Mouse (Mus musculus) small intestine, adult 2 months (tissue): ENCODE measurements around the gene Slc16a6.

Experiments
- CTCF ChIP-seq: fragments of 200-500 bp; IDR thresholded peaks from 2 replicates; pipeline ENCODE4 v1.5.1; 2012; ENCODE audit warnings: low read depth, mild to moderate bottlenecking, control low read depth, inconsistent platforms, low read length, moderate library complexity, mixed read lengths; ENCODE audit not compliant: insufficient replicate concordance, insufficient read length; ENCODE audit errors: extremely low read depth
- POLR2A ChIP-seq: fragments of 200-500 bp; IDR thresholded peaks from 2 replicates; pipeline ENCODE4 v1.6.1; 2012; ENCODE audit warnings: low read depth, mild to moderate bottlenecking, control low read depth, inconsistent platforms, low read length, moderate library complexity

DNA sequence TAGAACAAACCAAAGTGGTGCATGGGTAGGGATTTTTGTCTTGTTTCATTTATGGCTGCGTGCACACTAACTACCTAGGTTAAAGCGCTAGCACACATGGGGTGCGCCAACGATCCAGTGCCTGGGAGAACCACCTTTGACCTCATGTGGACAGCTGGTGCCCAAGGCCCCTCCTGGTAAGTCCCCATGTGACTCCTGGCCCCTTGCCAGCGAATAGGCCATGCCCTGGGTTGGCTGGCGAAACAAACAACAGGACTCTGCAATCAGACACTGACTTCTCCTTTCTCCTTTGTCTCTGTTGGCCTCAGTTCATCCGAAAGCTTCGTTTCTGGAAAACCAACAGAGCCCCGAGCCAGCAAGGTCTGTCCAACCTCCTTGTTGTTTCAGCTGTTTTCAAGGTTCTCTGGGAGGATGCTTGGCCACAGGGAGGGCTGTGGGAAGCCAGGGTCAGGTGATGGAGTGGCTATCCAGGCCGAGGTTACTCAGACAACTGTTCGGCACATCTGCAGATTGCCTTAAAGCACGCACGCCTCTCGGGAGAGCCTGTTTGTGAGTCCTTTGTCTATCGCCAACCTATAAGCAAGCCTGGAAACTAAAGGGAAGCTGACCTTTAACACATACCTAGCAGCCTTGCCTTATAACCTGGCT lies 12.1 kb upstream of the Slc16a6 start:
- TF ChIP-seq POLR2A = no peak
- TF ChIP-seq CTCF = no peak
